Mouse (Mus musculus) kidney, embryonic 15.5 days (tissue): Measurements from ENCODE around the gene Hsd17b1. TPM values are rescaled to one million over a fixed set of nuclear protein-coding genes. Genes with fewer than 3 reads are reported as not detected.
A peak's percentile ranks its signal among the peaks of the same experiment; 100 is the strongest.

Experiments
- ATAC-seq: fragments of 200-750 bp; cut with Nextera tagmentation; replicated peaks from 2 replicates; pipeline ENCODE4 v1.8.0; 2017; ENCODE audit warnings: moderate TSS enrichment; ENCODE audit not compliant: low FRiP score
- H3K27ac ChIP-seq: fragments of 300-500 bp; sonication (generic); 2 replicates; pipeline ENCODE4 v1.5.1; 2015; ENCODE audit warnings: mild to moderate bottlenecking, inconsistent platforms
- H3K27me3 ChIP-seq: fragments of 300-500 bp; sonication (generic); 2 replicates; pipeline ENCODE4 v1.6.1; 2015; ENCODE audit warnings: inconsistent platforms
- H3K36me3 ChIP-seq: fragments of 300-500 bp; sonication (generic); 2 replicates; pipeline ENCODE4 v1.6.1; 2015; ENCODE audit warnings: inconsistent platforms
- H3K4me1 ChIP-seq: fragments of 300-500 bp; sonication (generic); 2 replicates; pipeline ENCODE4 v1.6.1; 2015; ENCODE audit warnings: inconsistent platforms
- H3K4me2 ChIP-seq: fragments of 300-500 bp; sonication (generic); 2 replicates; pipeline ENCODE4 v1.6.1; 2015; ENCODE audit warnings: moderate library complexity, mild to moderate bottlenecking, inconsistent platforms
- H3K4me3 ChIP-seq: fragments of 300-500 bp; sonication (generic); replicated peaks from 2 replicates; pipeline ENCODE4 v1.5.1; 2015; ENCODE audit warnings: mild to moderate bottlenecking, inconsistent platforms
- H3K9ac ChIP-seq: fragments of 300-500 bp; sonication (generic); 2 replicates; pipeline ENCODE4 v1.6.1; 2015; ENCODE audit warnings: mild to moderate bottlenecking, inconsistent platforms
- H3K9me3 ChIP-seq: fragments of 300-500 bp; sonication (generic); replicated peaks from 2 replicates; pipeline ENCODE4 v1.6.1; 2016; ENCODE audit warnings: inconsistent platforms
- WGBS: fragments of 180-500 bp; shearing (Covaris S2); methylation state at CpG from one replicate; pipeline ENCODE4 v1.1.7; 2015; ENCODE audit warnings: mixed read lengths; 5-methylcytosine and 5-hydroxymethylcytosine counted together
- polyA plus RNA-seq: library from polyadenylated mRNA; unstranded; fragments of >200 nt; fragmentation: Nextera tagmentation; extraction: Ambion mirVana; gene quantifications from 2 replicates; pipeline ENCODE4 v1.2.1, GENCODE M21; 2015

The Hsd17b1 gene
- polyA plus RNA-seq, 1 experiment from 2014 or later = 0.19 TPM

DNA sequence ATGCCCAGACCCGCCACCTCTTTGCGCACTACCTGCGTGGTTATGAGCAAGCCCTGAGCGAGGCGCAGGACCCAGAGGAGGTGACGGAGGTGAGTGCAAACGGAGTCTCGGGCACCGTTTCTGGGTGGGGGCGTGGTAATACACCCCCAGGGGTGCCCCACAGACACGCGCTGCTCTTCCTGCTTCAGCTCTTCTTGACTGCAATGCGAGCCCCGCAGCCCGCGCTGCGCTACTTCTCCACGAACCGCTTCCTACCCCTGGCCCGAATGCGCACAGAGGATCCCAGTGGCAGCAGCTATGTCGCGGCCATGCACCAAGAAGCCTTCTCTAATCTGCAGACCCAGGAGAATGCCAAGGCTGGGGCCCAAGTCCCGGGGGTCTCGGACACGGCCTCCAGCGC, 1.5 kb downstream of the Hsd17b1 start:
- Histone ChIP-seq H3K9ac (no peak overlapping the region), H3K36me3 (0 out of 2 replicates have a peak, but pooled peaks cover 10% of the 10 kb centered on the region), H3K9me3 (no peaks in the 10 kb centered on the region), H3K27ac (no peak overlapping the region), H3K4me1 (peaks cover 33% of the 10 kb centered on the region), H3K27me3 (peaks cover 53% of the 10 kb centered on the region), H3K4me3 (peak overlapping the region; percentile 24), H3K4me2 (peak overlapping the region; percentile 43)
- ATAC-seq = no peak
- WGBS = 4% methylated on average over 27 of the region's 27 CpGs

DNA sequence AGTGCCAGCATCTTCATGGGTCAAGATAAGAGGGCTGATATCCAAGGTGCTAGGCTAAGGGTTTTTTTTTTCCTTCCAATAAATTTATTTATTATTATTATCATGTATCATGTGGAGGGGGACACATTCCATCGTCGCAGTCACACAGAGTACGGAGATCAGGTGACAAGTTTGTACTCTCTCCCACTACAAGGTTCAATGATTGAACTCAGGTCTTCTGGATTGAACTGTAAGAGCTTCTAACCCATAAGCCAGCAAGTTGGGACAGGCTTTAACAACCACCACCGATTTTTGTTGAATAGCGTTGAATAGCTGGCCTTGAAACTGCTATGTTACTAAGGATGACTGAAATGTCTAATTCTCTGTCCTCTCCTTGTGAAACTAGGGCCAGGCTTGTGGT, 2.2 kb downstream of the Hsd17b1 start:
- 70% methylated on average over 5 of the region's 5 CpGs for WGBS
- H3K36me3 ChIP-seq = peaks cover 15% of the 10 kb centered on the region; the same call in 1 of the 2 replicates
- no peak overlapping the region for H3K9ac ChIP-seq
- no peaks in the 10 kb centered on the region for H3K9me3 ChIP-seq
- peaks cover 53% of the 10 kb centered on the region for H3K27me3 ChIP-seq
- H3K27ac ChIP-seq = no peak overlapping the region
- H3K4me2 ChIP-seq = no peak overlapping the region
- H3K4me1 ChIP-seq = peaks cover 34% of the 10 kb centered on the region
- no peak overlapping the region for H3K4me3 ChIP-seq
- ATAC-seq = no peak

DNA sequence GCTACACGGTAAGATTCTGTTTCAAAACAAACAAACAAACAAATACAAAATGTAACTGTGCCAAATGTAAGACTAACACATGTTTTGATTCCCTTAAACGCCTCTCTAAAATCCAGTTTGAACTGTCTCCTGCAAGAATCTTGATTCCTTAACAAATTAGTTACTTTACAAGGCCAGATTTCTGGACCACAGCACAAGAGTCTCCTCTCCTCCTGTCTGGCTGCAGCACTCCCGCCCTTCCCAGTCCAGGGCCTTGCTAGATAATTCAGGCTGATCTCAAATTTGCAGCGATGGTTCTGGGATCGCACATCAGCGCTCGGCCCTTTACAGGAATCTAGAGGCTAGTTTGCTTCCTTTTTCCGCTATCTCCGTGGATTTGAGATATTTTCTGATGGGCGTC, 3.4 kb downstream of the Hsd17b1 start:
- Histone ChIP-seq H3K9me3 (no peaks in the 10 kb centered on the region), H3K9ac (peak overlapping the region; percentile 55), H3K4me3 (peak overlapping the region; percentile 90), H3K36me3 (peaks cover 19% of the 10 kb centered on the region), H3K4me2 (peak overlapping the region; percentile 97), H3K27me3 (peaks cover 50% of the 10 kb centered on the region), H3K4me1 (peaks cover 46% of the 10 kb centered on the region), H3K27ac (peak overlapping the region; percentile 94)
- WGBS = 6% methylated on average over 10 of the region's 10 CpGs
- no peak for ATAC-seq

DNA sequence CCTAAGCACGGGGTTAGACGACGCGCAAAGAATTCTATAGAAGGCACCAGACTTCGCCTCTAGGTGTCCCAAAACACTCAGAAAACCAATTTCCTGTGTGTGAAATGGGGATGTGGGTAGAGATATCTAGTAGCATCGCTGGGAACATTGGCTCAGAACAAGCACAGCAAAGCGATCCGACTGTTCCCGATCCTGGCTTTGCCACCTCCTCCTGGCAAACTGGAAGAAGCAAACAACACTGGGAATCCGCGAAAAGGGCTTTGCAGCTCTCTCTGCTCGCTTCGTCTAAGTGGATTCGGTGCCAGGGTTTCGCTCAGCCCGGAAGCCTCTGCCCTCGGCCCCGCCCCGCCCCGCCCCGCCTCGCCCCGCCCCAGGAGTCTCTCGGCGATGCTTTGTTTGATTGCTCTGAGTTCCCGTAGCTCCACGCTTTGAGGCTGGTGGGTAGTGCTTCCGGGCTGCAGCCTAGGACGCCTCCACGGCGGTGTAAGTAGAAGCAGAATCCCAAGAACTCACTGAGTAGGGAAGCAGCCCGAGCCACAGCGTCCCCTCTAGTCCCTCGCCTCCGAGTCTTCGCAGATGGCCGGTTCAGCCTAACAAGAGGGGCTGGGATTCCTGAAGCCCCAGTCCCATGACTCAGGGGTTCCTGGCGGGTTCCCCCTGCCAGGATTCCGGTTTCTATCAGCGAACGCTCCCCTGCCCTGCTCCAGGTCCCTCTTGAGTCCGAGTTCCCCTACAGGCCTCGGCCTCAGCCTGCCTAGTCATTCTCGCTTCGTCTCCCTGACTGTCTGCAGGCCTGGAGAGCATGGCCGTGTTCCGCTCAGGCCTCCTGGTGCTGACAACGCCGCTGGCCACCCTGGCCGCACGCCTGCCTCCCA, 4.2 kb downstream of the Hsd17b1 start, which contains the start of gene Coasy:
Gene Coasy (plus strand): TSS at position 358 of the 875 bp plus-strand sequence.
- peak; percentile 87 for ATAC-seq
- peaks cover 51% of the 10 kb centered on the region for H3K4me1 ChIP-seq
- H3K36me3 ChIP-seq = peaks cover 15% of the 10 kb centered on the region
- under 1% methylated on average over 51 of the region's 51 CpGs for WGBS
- peak within 1 kb of the TSS; percentile 97 for H3K4me2 ChIP-seq
- H3K27me3 ChIP-seq = peaks cover 43% of the 10 kb centered on the region
- H3K4me3 ChIP-seq = peak within 1 kb of the TSS; percentile 90
- H3K9me3 ChIP-seq = no peaks in the 10 kb centered on the region
- H3K27ac ChIP-seq = peak within 1 kb of the TSS; percentile 94
- H3K9ac ChIP-seq = peak within 1 kb of the TSS; percentile 98

DNA sequence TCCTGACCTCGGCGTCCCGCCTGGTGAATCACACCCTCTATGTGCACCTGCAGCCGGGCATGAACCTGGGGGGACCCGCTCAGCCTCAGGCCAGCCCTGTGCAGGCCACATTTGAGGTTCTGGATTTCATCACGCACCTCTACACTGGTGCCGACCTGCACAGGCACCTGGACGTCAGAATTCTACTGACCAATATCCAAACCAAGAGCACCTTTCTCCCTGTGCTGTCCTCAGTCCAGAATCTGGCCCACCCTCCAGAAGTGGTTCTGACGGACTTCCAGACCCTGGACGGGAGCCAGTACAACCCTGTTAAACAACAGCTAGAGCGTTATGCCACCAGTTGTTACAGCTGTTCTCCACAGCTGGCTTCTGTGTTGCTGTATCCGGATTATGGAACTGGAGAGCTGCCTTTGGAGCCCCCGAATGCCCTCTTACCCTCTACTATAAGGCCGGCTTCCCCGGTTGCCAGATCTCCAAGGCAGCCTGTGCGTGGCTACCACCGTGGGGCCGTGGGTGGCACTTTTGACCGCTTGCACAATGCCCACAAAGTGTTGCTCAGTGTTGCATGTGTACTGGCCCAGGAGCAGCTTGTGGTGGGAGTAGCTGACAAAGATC, 5.0 kb downstream of the Hsd17b1 start:
- Histone ChIP-seq H3K27ac (peak overlapping the region; percentile 94), H3K36me3 (peaks cover 15% of the 10 kb centered on the region), H3K4me2 (peak overlapping the region; percentile 97), H3K9ac (peak overlapping the region; percentile 98), H3K9me3 (no peaks in the 10 kb centered on the region), H3K4me3 (peak overlapping the region; percentile 90), H3K4me1 (peaks cover 58% of the 10 kb centered on the region), H3K27me3 (peaks cover 36% of the 10 kb centered on the region)
- WGBS = 31% methylated on average over 19 of the region's 19 CpGs
- peak; percentile 11; the same call in 1 of the 2 replicates for ATAC-seq

DNA sequence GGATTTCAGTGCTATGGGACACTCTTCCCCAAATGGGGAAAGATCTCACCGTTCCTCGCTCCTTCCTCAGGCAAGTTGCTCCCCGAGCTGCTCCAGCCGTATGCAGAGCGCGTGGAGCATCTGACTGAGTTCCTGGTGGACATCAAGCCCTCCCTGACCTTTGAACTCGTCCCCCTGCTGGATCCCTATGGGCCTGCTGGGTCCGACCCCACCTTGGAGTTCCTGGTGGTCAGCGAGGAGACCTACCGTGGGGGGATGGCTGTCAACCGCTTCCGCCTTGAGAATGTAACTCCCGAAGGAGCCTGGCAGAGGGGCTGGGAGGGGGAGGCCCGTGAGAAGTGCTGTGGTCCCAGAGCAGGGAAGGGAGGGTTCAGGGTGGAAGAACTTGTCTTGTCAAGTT, 6.0 kb downstream of the Hsd17b1 start:
- Histone ChIP-seq H3K27ac (no peak overlapping the region), H3K4me3 (no peak overlapping the region), H3K4me2 (no peak overlapping the region), H3K9ac (no peak overlapping the region), H3K27me3 (peaks cover 25% of the 10 kb centered on the region), H3K36me3 (peaks cover 19% of the 10 kb centered on the region), H3K4me1 (peaks cover 62% of the 10 kb centered on the region), H3K9me3 (no peaks in the 10 kb centered on the region)
- no peak for ATAC-seq
- 88% methylated on average over 14 of the region's 14 CpGs for WGBS

DNA sequence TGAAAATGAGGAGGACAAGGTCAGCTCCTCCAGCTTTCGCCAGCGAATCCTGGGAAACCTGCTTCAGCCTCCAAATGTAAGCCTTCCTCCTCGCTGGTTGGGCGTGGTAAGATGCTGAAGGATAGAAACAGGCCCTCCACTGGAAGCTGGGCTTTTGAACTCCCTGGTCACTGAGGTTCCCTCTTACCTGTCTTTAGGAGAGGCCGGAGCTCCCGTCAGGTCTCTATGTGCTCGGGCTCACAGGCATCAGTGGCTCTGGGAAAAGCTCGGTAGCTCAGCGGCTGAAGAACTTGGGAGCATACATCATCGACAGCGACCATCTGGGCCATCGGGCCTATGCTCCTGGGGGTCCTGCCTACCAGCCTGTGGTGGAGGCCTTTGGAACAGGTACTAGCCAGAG, 6.6 kb downstream of the Hsd17b1 start:
- Histone ChIP-seq H3K4me1 (peaks cover 57% of the 10 kb centered on the region), H3K4me2 (no peak overlapping the region), H3K36me3 (peaks cover 25% of the 10 kb centered on the region), H3K9ac (no peak overlapping the region), H3K9me3 (no peaks in the 10 kb centered on the region), H3K27me3 (peaks cover 20% of the 10 kb centered on the region), H3K4me3 (no peak overlapping the region), H3K27ac (no peak overlapping the region)
- WGBS = 93% methylated on average over 12 of the region's 12 CpGs
- ATAC-seq = no peak

DNA sequence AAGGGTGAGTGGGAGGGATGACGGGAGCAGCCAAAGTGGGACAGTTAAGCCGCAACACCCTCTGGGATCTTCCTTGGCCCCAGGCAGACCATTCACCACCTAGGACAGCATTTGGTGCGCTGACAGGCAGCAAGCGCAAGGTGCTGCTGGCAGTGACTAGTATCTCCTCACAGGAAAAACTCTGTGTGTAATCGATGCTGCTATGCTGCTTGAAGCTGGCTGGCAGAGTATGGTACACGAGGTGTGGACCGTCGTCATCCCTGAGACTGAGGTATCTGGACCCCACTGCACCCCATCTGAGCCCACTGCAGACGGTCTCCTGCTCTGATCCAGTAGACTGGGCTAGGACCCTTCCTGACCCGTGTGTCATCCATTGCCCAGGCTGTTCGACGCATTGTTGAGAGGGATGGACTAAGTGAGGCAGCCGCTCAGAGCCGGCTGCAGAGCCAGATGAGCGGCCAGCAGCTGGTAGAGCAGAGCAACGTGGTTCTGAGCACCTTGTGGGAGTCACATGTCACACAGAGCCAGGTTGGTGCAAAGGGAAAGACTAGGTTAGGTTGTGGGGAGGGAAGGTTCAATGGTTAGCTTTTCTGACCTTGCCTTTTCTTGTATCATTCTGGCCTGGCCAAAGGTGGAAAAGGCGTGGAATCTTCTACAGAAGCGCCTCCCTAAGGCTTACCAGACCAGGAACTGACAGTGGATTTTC, 7.6 kb downstream of the Hsd17b1 start:
- H3K4me3 ChIP-seq = peak overlapping the region; percentile 81; the same call in 1 of the 2 replicates
- 94% methylated on average over 18 of the region's 18 CpGs for WGBS
- peaks cover 35% of the 10 kb centered on the region for H3K36me3 ChIP-seq
- H3K27me3 ChIP-seq = peaks cover 10% of the 10 kb centered on the region
- H3K4me2 ChIP-seq = no peak overlapping the region
- H3K27ac ChIP-seq = peak overlapping the region; percentile 90; the same call in 1 of the 2 replicates
- no peak overlapping the region for H3K9ac ChIP-seq
- no peak for ATAC-seq
- H3K4me1 ChIP-seq = peaks cover 54% of the 10 kb centered on the region
- H3K9me3 ChIP-seq = no peaks in the 10 kb centered on the region

DNA sequence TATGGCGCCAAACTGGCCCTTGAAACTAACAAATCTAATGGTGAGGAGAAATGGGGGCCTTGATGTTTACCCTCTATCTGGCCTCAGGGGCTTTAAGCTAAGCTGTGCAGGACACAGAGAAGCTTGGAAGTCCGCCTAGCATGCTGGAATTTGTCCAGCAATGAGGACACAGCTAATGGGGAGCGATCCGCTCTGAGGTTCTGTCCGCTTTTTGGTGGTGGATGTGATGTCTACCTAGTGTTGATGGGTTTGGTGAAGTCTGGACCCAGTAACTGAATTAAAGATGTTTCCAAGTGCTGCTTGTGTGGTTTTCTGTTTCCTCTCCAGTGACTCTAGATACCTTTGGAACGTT, 8.1 kb downstream of the Hsd17b1 start:
- H3K4me3 ChIP-seq = peak overlapping the region; percentile 81
- WGBS = 80% methylated on average over 6 of the region's 6 CpGs
- no peak for ATAC-seq
- H3K9me3 ChIP-seq = no peaks in the 10 kb centered on the region
- H3K9ac ChIP-seq = peak overlapping the region; percentile 83; the same call in 1 of the 2 replicates
- H3K36me3 ChIP-seq = peaks cover 40% of the 10 kb centered on the region
- H3K4me1 ChIP-seq = peaks cover 52% of the 10 kb centered on the region
- H3K4me2 ChIP-seq = peak overlapping the region; percentile 91
- peak overlapping the region; percentile 90 for H3K27ac ChIP-seq
- H3K27me3 ChIP-seq = peaks cover 5% of the 10 kb centered on the region

DNA sequence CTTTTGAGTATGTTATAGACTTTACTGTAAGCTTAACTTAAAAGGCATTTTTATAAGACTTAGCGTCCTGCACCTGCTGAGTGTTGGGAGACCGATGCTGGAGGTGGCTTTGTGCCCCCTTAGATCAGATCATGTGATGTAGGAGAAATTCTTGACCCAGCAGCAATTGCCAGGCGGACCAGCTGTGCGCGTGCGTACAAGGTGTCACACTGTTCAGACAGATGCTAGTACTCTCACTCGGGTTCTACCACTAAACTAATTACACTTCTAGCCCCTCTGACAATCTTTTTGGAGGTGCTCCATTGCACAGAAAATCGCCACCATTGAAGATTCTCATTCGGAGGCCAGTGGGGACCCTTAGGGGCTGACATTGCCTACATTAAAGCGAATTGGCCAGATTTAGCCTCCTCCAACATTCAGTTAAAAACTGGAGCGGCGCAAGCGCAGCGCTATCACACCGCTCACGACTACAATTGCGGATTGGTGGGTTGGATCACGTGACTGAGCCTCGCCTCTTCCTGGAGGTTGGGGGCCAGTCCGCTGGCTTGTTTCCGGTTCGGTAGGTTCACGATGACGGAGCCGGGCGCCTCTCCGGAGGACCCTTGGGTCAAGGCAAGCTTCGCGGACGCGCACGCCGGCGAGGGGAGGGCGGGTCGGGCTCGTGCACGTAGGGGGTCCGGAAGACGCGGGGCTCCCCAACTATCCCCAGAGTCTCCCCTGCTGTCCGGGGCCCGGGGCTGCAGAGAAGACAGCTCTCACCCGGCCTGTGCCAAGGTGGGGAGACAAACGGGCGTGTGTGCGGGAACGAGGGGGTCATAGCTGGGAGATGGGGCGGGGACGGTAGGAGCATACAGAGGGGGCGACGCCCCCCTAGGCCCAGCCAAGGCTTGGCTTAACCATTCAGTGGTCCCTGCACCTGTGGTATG, 8.8 kb downstream of the Hsd17b1 start, which contains the start of gene Mlx:
Gene Mlx (plus strand): TSS at position 522 of the 926 bp plus-strand sequence.
- ATAC-seq = peak; percentile 86
- H3K9me3 ChIP-seq = no peaks in the 10 kb centered on the region
- H3K9ac ChIP-seq = peak within 1 kb of the TSS; percentile 83
- H3K4me1 ChIP-seq = peaks cover 45% of the 10 kb centered on the region
- H3K36me3 ChIP-seq = peaks cover 47% of the 10 kb centered on the region
- no peaks in the 10 kb centered on the region for H3K27me3 ChIP-seq
- H3K27ac ChIP-seq = peak within 1 kb of the TSS; percentile 90
- WGBS = 1% methylated on average over 52 of the region's 52 CpGs
- peak within 1 kb of the TSS; percentile 91 for H3K4me2 ChIP-seq
- H3K4me3 ChIP-seq = peak within 1 kb of the TSS; percentile 81

DNA sequence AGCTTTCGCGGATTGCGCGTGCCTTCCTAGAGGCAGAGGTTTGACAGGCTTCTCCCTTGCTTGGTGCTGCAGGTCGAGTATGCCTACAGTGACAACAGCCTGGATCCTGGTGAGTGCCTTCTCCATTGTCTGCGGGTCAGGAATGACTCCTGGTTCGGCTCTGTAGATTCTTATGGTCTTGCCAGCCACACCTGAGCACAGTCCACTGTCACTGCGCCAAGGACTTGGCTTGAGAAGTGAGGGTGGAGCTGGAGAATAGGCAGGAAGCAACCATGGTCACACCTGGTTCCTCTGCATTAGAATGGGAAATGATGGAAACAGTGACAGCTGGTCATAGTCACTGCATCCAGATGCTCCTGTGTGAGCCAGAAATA, 9.5 kb downstream of the Hsd17b1 start:
- peak overlapping the region; percentile 81 for H3K4me3 ChIP-seq
- H3K27ac ChIP-seq = peak overlapping the region; percentile 90
- peaks cover 54% of the 10 kb centered on the region for H3K36me3 ChIP-seq
- H3K9ac ChIP-seq = peak overlapping the region; percentile 83
- WGBS = 9% methylated on average over 8 of the region's 8 CpGs
- no peaks in the 10 kb centered on the region for H3K27me3 ChIP-seq
- ATAC-seq = no peak; the same call in 1 of the 2 replicates
- no peaks in the 10 kb centered on the region for H3K9me3 ChIP-seq
- peak overlapping the region; percentile 91 for H3K4me2 ChIP-seq
- H3K4me1 ChIP-seq = peaks cover 45% of the 10 kb centered on the region
